Mouse (Mus musculus) thymus, postnatal 36 days (tissue): ENCODE results near the gene Cldn4.
"Not testable (repeated sequence)": the region's sequence is repeated elsewhere in the genome, so short reads cannot be mapped to it uniquely, and the experiment has no call there.

Source experiments
- DNase-seq, 2 experiments: peaks; one replicate each; pipeline ENCODE4 v3.0.0; 2022; ENCODE audit warnings: mixed read lengths in 2 of 2

The Cldn4 gene

DNA sequence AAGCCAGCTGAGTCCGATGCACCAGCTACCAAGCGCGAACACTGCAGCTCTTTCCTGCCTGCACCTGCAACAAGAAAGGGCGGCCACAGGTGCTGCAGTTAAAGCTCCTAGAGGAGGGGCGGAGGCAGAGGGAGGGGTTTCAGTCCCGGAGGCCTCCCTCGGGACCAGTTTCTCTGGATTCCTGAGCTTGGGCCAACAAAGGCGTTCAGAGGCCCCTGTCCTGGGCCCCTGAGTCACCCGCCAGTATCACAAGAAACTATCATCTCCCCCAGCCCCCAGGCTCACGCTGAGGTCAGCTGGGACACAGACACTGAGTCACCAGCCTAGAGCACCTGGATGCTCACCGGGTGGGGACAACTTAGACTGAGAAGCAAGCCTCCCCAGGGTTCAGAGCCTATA is at the start of gene Cldn4:
Gene Cldn4, minus strand, starts transcription at position 78 of the 399 bp plus-strand sequence.
- peak; percentile 76 to 85 for DNase-seq

DNA sequence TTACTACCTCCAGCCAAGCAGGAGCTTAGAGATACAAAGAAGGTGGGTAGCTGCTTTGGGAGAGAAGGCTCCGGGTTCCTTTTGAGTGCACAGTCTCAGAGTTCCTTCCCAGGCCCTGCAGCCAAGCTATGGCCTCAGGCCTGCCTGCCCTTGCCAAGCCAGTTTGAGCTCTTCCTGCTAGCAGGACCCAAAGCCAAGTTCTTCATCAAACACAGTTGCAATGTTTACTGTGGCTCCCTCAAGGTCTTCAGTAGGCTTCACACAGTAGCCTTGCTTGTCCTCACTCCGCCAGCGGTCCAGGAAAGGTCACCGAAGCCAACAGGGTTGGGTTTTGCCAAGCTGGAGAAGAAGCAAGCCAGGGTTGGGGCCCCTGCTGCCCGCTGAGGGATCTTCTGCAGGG is 45.8 kb upstream of the Cldn4 start:
- no peak for DNase-seq

DNA sequence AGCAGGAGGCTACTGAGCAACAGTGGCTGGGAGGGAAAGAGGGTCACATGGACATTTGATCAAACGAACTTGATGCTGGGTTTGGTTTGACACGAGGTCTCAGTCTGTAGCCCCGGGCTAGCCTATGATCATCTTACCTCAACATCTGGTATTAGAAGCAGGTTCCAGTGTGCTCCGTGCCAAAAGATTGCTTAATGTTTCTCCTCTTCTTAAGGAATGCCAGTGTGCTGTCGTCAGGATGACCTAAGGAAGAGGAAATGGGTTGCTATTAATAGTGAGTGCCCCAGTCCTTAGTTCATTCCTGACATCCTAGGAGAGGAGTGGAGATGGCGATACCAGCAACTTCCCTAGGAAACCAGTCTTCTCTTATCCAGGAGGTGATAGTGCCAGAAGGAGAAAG is 43.0 kb upstream of the Cldn4 start:
- DNase-seq = no peak

DNA sequence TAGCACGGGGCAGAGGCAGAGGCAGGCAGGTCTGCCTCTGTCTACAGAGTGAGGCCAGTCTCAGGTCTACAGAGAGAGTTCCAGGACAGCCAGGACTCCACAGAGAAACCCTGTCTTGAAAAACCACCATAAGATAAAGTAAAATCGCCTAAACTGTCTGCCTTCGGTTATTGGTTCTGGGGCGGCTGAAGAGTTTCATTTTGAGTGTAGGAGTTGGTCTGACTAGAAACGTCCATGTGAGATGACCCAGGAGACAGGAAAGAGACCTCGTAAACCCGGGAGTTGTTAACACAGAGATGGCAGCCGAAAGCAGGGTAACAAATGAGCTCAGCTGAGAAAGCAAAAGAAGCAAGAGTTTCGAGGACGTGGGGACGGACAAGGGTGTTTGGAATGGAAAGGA is 42.4 kb upstream of the Cldn4 start:
- no peak for DNase-seq

DNA sequence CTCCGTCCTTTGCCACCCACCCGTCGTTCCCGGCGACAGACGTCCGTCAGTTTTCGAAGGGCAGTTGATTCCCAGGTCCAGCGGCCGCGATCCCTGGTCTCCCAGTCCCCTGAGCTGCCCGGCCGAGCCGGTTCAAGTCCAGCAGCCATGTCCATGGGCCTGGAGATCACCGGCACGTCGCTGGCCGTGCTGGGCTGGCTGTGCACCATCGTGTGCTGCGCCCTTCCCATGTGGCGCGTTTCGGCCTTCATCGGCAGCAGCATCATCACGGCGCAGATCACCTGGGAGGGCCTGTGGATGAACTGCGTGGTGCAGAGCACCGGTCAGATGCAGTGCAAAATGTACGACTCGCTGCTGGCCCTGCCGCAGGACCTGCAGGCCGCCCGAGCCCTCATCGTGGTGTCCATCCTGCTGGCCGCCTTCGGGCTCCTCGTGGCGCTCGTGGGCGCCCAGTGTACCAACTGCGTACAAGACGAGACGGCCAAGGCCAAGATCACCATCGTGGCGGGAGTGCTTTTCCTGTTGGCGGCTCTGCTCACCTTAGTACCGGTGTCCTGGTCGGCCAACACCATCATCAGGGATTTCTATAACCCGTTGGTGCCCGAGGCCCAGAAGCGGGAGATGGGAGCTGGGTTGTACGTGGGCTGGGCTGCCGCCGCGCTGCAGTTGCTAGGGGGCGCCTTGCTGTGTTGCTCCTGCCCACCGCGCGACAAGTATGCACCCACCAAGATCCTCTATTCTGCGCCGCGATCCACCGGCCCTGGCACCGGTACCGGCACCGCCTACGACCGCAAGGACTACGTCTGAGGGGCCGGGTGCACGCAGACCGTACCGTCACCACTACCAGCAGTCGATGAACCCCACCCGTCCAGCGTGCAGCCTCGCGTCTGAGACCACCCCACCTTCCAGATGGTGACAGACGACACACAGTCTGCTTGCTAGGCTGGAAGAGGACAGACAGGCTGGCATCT is 39.8 kb upstream of the Cldn4 start:
- no peak for DNase-seq

DNA sequence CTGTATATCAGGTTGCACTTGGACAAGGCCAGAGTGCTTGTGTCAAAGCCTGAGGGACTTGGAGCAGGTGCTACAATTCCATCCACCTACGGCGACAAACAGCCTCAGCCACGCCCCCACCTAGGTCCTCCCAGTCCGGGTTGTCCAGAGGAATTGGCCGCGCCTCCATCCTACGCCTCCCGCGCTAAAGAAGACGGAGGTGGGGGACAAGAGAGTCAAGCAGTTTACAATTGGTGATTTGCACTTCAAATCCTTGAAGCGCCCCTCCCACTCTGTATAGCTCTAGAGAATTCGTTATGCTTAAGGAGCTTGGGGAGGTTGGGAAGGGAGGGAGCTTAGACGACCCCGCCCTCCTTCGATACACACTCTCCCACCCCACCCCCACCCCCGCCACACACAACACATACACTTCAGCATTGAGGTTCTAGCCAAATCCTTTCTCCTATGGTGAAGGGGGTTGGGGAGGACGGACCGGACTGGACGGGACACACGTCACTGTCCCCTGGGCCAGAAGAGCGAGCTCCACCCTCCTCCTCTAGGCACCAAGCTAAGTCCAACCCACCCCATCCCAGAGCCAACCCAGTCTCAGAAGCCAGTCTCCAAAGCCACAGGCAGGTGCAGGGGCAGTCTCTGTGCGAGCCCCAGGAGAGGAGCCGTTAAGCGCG is 39.0 kb upstream of the Cldn4 start, which contains the start of gene Cldn3:
Gene Cldn3, plus strand, starts transcription at position 582 of the 665 bp plus-strand sequence.
- no peak for DNase-seq

DNA sequence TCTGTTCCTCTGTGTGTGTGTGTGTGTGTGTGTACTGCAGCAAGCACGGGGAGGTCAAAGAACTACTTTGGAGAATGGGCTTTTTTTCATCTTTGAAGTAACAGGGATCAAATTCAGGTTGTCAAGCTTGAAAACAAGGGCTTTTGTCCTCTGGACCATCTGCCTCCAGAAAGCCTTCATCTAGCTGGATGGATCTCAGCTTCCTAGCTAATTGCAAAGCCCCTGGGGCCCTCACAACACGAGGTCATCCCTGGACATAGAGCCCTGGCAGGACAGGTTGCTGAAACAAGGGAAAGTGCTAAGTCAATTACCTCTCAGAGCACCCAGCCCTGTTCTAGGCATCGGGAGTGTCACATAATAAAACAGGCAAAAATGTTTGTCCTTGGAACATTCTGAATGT is 37.0 kb upstream of the Cldn4 start:
- DNase-seq = no peak

DNA sequence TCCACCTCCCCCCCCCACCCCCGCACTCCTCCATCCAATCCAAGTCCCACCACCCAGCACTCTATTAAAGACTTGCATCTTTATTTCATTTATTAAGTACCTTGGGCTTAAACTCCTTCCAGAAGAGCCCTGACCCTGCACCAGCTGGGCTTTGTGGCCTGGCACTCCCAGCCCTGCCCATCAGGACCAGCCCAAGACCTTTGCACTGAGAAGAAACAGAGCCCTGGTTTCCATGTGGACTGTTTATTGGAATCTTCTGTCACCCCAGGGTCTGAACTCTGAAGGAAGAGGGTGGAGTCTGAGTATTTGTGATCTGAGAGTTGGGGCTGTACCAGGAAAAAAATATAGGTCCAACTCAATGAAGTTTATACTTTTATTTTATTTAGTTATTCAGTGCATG is 36.4 kb upstream of the Cldn4 start:
- DNase-seq = no peak

DNA sequence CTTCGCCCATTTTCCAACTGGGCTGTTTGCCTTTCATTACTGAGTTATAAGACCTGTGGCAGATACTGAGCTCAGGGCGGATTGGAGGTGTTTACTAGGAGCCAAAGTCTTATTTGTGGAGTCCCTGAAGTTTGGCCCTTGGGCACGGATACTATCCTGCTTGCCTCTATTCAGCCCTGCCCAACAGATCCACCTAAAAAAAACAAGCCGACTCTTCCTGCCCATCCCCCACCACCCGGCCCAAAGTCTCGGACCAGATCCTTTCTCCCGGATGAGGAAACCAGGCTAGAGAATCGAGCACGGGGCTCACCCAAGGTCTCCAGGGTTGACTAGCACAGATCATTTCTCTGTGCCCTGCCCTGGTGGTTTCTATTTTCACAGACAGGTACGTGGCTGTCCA is 34.4 kb upstream of the Cldn4 start:
- no peak for DNase-seq

DNA sequence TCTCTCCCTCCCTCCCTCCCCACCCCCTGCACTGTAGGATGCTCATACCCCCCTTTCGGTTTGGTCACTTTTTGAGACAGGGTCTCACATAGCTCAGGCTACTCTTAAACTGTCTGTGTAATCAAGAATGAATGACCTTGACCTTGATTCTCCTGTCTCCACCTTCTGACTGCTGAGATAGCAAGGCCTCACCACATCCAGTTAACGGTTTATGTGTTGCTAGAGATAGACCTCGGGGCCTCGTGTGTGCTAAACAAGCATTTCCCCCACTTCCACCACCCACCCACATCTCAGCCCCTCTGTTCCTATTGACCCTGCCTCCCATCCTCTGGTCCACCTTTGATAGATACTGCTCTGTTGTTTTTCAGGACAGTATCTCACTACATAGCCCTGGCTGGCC is 31.1 kb upstream of the Cldn4 start:
- no peak for DNase-seq

DNA sequence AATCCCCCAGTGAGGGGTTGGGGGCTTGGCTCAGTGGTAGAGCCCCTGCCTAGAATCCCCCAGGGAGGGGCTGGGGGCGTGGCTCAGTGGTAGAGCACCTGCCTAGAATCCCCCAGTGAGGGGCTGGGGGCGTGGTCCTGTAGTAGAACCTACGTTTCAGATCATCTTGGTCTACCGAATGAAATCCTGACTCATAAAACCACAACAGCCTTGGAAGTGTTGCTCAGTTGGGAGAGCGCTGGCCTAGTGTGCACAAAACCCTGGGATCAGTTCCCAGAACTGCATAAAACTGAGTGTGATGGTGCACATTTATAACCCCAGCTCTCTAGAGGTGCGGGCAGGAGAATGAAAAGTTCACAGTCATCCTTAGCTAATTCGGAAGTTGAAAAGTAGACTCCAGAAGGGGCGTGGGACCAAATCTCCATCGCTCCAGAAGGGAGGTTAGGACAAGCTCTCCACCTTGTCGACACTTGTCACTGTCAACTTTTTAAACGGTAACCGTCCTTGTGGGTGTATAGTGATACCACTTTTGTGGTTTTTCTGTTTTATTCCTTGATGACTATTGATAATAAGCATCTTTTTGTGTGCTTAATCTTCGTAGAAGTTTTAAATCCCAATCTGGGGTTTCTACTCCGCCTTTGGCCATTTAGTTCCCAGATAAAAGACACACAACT is 30.0 kb upstream of the Cldn4 start:
- no peak for DNase-seq

DNA sequence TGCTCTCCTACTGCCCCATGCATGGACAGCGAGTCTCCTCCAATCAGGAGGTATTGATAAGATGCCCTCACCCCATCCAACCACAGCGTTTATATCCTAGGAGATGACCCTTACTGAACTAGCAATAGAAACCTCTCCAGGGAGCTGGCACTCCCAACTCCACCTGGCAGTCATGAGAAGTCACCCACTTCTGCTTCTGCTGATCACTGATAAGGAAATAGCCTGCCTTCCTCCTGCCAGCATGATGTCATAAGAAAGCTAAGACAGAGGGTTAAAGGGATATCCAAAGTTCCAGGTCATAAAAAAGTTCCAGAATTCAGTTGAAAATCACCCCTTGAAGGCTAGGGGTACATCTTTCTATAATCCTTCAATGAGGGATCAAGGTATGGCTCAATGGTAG is 29.4 kb upstream of the Cldn4 start:
- DNase-seq = no peak

DNA sequence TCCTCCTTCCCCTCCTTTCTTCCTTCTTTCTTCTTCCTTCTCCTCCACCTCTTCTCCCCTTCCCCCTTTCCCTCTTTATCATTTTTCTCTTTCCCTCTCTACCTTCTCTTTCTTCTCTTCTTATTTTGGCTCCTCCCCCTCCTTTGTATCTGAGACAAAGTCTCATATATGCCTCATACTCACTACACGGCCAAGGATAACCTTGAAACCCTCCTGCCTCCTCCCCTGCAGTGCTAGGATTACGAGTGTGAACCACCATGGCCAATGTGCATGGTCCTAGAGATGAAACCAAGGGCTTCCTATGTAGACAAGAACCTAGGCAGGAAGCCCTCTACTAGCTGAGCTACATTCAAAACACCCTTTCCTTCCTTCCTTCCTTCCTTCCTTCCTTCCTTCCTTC is 28.2 kb upstream of the Cldn4 start:
- no peak for DNase-seq

DNA sequence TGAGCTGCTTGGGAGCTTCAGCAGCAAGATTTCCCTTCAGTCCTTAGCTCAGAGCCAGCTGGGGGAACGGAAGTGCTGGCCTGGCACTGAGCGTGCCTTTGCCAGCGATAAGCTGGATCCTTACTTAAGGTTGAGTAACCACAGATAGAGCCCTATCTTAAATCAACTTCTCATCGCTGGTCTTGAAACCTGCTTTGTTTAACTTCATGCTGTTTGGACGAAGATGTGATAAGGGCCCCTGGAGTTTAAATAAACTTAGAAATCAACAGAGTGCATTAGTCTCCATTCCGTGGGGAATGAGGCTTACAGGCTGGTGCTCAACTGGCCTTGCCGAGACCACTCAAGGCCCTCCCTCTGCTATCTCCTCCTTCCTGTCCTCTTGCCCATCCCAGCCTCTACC is 27.6 kb upstream of the Cldn4 start:
- DNase-seq = no peak

DNA sequence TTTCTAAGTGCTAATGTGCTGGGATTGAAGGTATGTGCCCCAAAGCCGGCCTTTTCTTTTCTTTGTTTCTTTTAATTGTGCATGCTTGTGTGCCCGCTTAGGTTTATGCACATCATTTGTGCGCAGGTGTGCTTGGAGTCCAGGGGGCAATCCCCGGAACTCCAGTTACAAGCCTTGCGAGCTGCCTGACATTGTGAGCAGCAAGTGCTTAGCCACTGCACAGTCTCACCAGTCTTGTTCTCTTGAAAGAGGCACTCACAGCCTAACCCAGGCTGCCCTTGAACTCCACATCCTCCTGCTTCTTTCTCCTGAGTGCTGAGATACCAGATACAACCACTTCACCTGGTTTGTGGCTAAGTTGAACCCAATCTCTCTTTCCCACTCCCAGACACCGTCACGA is 26.8 kb upstream of the Cldn4 start:
- DNase-seq = no peak

DNA sequence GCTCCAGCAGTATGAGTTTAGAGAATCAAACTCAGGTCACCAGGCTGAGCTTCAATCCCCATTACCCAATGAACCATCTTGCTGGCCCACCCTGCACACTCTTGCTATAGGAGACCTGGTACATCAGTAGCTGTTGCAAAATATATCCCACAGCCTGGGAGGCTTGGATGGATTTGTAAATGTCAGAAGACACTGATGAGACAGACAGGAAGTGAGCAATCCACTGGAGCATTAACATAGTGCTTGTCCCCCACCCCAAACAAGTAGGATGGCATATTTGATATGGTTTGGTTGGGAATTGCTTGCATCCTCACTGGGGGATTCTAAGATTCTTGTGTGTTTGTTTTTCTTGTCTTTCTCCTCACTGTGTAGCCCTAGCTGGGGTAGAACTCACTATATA is 26.3 kb upstream of the Cldn4 start:
- no peak for DNase-seq

DNA sequence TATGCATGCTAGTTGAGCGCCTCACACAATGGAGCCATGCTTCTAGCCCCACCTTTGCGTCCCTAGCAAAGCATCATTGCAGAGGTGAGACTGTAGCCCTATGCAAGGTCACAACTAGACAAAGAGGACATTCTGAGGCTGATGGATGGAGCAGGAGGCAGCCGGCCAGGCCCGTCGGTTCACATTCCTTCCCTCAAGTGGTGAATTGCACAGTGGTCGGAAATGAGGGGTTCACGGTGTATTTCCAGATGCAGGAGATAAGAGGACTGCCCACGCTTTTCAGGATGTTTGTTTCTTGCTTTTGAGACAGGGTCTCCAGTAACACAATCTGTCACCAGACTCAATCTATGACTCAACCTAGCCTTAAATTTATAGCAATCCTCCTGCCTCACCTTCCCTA is 23.9 kb upstream of the Cldn4 start:
- no peak for DNase-seq

DNA sequence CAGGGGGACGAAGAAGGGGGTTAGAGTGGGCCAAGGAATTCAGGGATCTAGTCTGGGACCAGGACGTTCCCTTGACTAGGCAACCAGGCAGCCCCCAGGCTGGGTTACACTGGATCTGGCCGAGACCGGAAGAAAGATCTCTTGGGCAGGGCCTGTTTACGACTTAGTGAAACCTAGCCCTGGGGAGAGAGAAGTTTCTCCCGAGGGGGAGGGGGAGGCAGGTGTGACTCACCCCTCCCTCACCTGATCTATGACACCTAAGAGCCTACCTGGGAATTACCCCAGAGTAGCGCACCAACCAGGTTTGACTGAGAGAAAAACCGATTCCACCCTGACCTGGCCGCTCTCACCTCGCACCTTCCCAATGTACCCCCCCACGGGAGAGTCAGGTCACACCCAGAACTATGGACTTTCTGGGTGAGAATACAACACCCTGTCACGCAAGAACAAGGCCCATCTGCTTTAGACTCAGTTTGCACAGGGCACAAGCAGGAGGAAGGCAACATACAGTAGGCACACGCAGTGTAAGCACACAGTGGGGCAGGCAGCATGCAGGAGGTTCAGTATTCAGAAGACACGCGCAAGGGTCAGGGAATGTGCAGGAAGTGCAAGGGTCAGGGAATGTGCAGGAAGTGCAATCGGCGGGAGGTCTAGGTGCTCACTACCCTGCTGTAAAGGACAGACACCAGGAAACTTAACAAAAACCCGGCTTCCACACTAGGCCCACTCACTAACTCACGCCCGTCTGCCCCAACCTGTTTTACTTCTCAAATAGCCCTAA is 20.6 kb upstream of the Cldn4 start:
- no peak for DNase-seq

DNA sequence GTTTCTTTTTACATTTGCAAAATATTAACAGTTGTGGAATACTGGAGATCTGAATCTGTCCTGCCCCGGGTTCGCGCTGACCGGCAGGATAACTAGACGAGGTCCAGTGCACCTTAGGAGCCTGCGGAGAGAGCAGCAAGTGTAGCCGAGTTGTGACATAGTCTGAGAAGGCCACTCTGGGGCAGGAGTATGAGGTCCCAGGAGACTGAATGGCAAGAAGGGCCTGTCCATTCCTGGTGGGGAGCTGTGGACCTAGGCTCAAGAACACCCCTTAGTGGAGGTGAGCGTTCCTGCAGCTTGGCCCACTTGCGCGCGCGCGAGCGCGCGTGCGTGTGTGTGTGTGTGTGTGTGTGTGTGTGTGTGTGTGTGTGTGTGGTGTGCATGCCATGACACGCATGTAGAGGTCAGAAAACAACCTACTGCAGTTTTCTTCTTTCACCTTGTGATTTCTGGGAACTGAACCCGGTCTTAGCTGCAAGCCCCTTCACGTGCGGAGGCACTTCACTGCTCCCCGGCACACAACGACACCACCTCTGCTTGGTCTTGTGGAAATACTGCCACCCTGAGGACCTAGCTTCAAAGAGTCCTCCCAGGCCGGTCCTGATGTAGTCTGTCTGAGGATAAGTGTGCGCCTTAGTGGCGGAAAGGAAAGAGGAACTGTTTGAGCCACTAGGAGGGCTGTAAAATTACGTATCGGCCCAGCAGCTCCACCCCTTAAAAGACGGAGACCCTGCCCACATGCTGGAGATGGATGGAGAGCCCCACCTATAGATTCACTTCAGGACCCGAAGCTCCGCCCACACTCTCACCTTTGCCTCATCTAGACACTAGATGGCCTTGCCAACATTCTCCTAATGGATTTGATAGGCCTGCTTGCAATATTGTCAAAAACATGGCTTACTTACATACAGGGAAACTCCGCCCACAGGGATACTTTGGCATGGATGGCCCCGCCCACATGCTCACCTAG is 19.4 kb upstream of the Cldn4 start:
- DNase-seq = peak; percentile 66 to 73

DNA sequence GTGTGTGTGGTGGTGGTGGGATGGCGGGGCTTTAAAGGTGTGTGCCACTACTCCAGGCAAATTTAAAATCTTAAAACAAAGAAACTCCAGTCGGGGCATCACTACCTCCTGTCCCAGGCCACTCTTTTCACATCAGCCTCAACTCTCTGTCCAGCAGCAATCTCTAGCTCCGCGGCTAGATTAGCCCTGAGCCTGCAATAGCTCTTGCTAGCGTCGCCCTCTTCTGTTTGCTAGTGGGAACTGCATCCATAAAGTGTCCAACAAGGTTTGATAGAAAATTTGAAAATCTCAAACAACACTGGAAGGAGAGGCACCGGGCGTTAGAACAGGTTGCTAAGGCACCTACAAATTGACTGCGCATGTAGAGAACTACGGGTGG is 18.7 kb upstream of the Cldn4 start:
- DNase-seq = peak; percentile 64 to 70

DNA sequence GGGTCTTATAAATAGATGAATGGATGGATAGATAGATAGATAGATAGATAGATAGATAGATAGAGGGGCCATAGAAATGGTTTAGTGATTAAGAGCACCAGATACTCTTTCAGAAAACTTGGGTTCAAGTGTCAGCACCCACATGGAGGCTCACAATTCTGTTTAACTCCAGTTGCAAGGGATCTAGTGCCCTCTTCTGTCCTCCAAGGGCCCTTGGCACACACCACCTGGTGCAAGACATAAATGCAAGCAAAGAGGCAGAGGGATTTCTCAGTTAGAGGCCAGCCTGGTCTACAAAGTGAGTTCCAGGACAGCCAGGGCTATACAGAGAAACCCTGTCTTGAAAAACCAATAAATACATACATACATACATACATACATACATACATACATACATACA is 17.9 kb upstream of the Cldn4 start:
- DNase-seq = not testable (repeated sequence)

DNA sequence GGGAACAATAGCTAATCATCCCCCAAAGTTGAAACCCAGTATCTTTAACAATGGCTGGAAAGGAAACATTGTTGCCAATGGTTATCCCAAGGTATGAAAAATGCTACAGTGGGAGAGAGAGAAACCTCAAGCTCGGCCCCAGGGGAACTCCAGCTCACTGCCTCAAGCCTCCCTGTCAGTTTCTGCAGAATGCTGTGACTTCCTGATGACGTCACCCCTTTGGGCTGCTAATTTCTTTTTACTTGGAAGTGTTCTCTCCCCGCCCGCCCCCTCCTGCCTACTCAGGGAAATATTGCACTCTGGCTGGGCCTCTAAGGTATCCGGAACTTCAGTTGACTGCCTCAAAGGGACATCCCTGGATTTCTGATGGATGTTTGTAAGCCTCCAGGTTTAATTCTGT is 16.8 kb upstream of the Cldn4 start:
- no peak for DNase-seq
